Mouse (Mus musculus): Measurements from ENCODE around the gene Apol7a.

DNA sequence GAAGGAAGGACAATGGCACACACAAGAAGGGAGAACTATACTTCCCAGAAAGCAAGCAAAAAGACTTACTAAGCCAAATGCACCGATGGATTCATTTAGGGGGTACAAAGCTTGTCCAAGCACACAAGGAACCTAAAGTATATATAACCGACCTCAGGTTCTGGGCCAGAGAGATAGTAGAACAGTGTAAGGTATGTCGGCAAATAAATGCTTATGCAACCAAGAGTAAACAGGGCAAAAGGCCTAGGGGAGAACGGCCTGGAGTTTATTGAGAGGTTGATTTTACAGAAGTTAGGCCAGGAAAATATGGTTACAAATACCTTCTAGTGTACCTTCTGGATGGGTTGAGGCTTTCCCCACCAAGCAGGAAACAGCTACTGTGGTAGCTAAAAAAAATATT, 21.5 kb downstream of the Apol7a start:
- no peak for TF ChIP-seq EP300 (IDR thresholded peaks at IDR 0.05; ENCODE audit: low read depth)
- TF ChIP-seq CTCF (IDR thresholded peaks at IDR 0.05; ENCODE audit: low read depth) = no peak

All from liver, embryonic 14.5 days (tissue).